In the genomic region with DNA sequence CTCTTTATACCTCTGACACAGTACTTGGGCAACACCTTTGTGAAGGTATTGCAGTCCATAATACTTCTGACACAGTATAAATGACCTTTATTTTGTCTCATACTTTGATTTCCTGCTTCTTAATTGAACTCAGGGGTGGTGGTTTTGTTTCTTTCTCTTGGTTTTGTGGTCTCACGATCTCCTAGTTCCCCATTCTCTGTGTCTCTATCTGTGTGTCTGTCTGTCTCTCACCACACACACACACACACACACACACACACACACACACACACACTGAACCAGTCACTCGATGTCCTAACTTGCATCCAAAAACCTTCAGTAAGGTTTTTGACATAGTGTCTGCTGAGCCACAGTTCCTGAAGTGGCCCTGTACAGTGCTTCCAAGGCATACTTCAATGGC, we compare ENCODE assay signal across 21 mouse cellular contexts.
"Had no signal": no experiment of that assay in that cellular context is flagged by ENCODE, and none has a peak within 500 bp of the region (broad histone marks: within the 10 kb centered on the region; RNA-seq: fewer than 3 reads in every experiment).

No protein-coding gene starts in this region.

- DNase-seq: kidney, adult 11 months; kidney, adult 8-10 months; kidney, postnatal 10 days; kidney, postnatal 36 days; liver, embryonic 13.5 days; lung, adult 2 months; lung, postnatal 14 days; lung, postnatal 4 days; right cerebral cortex, adult 18-20 months; right cerebral cortex, postnatal 25 days; thymus, adult 2 months; thymus, postnatal 14 days; thymus, postnatal 4 days had no signal

- ATAC-seq: intestine, embryonic 15.5 days; midbrain, embryonic 13.5 days; midbrain, embryonic 16.5 days had no signal

- H3K36me3 ChIP-seq: intestine, embryonic 15.5 days; kidney, embryonic 15.5 days; limb, embryonic 10.5 days; limb, embryonic 13.5 days; liver, embryonic 13.5 days; midbrain, embryonic 10.5 days; midbrain, embryonic 13.5 days had no signal

- H3K27me3 ChIP-seq: intestine, embryonic 15.5 days; kidney, embryonic 15.5 days; limb, embryonic 13.5 days; liver, embryonic 13.5 days; megakaryocyte, embryonic 14.5 days; midbrain, embryonic 13.5 days had no signal
